Mouse (Mus musculus) stomach, embryonic 14.5 days (tissue): Measurements from ENCODE around the gene Casz1. TPM values are rescaled to one million over a fixed set of nuclear protein-coding genes. Genes with fewer than 3 reads are reported as not detected.
A peak's percentile ranks its signal among the peaks of the same experiment; 100 is the strongest.

Source experiments
- ATAC-seq: fragments of 200-750 bp; cut with Nextera tagmentation; 2 replicates; pipeline ENCODE4 v1.8.0; 2017; ENCODE audit warnings: low read depth, moderate TSS enrichment; ENCODE audit not compliant: insufficient number of reproducible peaks, insufficient read depth, low FRiP score
- H3K27ac ChIP-seq: fragments of 300-500 bp; sonication (generic); 2 replicates; pipeline ENCODE4 v1.5.1; 2014; ENCODE audit warnings: mild to moderate bottlenecking, low read length, moderate library complexity, mixed read lengths
- H3K27me3 ChIP-seq: fragments of 300-500 bp; sonication (generic); 2 replicates; pipeline ENCODE4 v1.6.1; 2014; ENCODE audit warnings: low read length, control low read depth, mixed read lengths; ENCODE audit not compliant: control insufficient read depth, insufficient read depth
- H3K36me3 ChIP-seq: fragments of 300-500 bp; sonication (generic); 2 replicates; pipeline ENCODE4 v1.6.1; 2014; ENCODE audit warnings: mild to moderate bottlenecking, control low read depth, low read length, moderate library complexity, mixed read lengths; ENCODE audit not compliant: control insufficient read depth, insufficient read depth
- H3K4me1 ChIP-seq: fragments of 300-500 bp; sonication (generic); 2 replicates; pipeline ENCODE4 v1.6.1; 2014; ENCODE audit warnings: low read length, control low read depth, mixed read lengths; ENCODE audit not compliant: control insufficient read depth, insufficient read depth
- H3K4me2 ChIP-seq: fragments of 300-500 bp; sonication (generic); replicated peaks from 2 replicates; pipeline ENCODE4 v1.6.1; 2014; ENCODE audit warnings: low read depth, low read length, control low read depth
- H3K4me3 ChIP-seq: fragments of 300-500 bp; sonication (generic); 2 replicates; pipeline ENCODE4 v1.5.1; 2014; ENCODE audit warnings: low read depth, low read length, control low read depth
- H3K9ac ChIP-seq: fragments of 300-500 bp; sonication (generic); replicated peaks from 2 replicates; pipeline ENCODE4 v1.6.1; 2014; ENCODE audit warnings: low read depth, mild to moderate bottlenecking, control low read depth, low read length, moderate library complexity, mixed read lengths
- H3K9me3 ChIP-seq: fragments of 300-500 bp; sonication (generic); 2 replicates; pipeline ENCODE4 v1.6.1; 2016; ENCODE audit warnings: low read depth, low read length, control low read depth; ENCODE audit not compliant: control insufficient read depth
- WGBS: fragments of 180-500 bp; shearing (Covaris S2); extraction: QIAGEN DNeasy Blood & Tissue Kit; methylation state at CpG from one replicate; pipeline ENCODE4 v1.1.7; 2014; 5-methylcytosine and 5-hydroxymethylcytosine counted together
- polyA plus RNA-seq: library from polyadenylated mRNA; unstranded; fragments of >200 nt; fragmentation: Nextera tagmentation; extraction: Ambion mirVana; gene quantifications from 2 replicates; pipeline ENCODE4 v1.2.1, GENCODE M21; 2014

Casz1 gene
- polyA plus RNA-seq, 1 experiment from 2014 or later: 10.3 TPM

DNA sequence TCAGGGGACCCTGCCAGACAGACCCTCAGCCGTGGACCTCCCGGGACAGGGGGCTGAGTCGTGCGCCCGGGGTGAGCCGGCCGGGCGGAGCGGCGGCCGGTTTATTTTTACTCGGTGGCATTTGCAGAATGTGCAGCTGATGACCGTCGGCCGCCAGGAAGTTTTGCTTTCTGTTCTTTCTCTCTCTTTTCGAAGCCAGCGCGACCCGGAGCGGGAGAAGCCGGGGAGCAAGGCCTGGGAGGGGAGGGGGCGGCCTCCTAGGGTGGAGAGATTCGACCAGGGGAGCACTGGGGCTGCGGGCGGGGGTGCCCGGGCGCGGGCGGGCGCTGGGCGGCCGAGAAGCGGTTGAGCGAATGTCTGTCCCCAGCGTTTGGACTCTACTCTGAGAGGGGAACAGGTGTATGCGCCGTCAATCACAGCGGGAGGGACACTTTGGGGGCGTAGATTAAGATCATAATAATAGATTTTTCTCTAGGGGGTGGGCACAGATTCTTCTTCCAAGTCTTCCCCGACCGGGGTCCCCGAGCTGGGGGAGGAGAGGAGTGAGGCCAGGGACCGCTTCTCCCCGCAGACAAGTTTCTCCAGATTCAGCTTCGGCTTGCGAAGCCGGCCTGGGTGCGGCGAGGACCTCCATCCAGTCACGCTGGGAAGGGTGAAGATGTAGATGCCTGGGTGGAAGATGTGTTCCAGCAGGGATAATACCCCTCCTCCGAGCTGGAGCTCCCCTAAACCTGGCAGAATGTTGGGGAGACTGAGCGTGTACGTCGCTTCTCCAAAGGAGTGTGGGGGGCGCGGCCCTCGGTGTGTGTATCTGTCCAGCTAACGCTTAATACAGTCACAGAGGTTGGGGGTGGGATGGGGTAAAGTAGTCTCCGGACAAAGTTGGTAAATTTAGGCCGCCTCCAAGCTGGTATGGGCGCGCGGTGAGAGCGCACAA lies 1.9 kb downstream of the Casz1 start:
- H3K4me3 ChIP-seq: peak overlapping the region; percentile 56
- H3K4me1 ChIP-seq: peaks cover 18% of the 10 kb centered on the region; the same call in 1 of the 2 replicates
- H3K36me3 ChIP-seq: no peaks in the 10 kb centered on the region
- peak overlapping the region; percentile 91 for H3K4me2 ChIP-seq
- no peak for ATAC-seq
- H3K9ac ChIP-seq: peak overlapping the region; percentile 52
- H3K27ac ChIP-seq: no peak overlapping the region
- under 1% methylated on average over 64 of the region's 64 CpGs for WGBS
- H3K9me3 ChIP-seq: no peaks in the 10 kb centered on the region
- peaks cover 14% of the 10 kb centered on the region; the same call in 1 of the 2 replicates for H3K27me3 ChIP-seq

DNA sequence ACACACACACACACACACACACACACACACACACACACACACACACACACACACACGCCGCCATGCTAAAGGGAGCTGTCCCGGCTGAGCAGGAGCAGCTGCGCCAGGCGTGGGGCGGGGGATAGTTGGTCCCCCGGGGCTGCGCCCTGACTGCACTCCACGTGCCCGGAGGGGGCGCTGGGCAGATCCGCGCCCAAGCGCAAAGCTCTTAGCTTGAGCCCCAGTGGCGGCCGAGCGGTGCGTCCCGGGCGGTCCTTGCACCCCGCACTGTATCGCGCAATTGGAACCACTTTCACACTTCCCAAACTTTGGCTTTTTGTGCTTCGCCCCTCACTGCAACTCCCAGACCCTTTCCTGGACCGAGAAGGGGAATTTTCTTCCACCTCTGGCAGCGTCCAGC lies 2.6 kb downstream of the Casz1 start:
- Histone ChIP-seq H3K27ac (no peak overlapping the region; the same call in 1 of the 2 replicates), H3K4me3 (peak overlapping the region; percentile 56), H3K9ac (no peak overlapping the region), H3K36me3 (no peaks in the 10 kb centered on the region), H3K27me3 (peaks cover 14% of the 10 kb centered on the region; the same call in 1 of the 2 replicates), H3K9me3 (no peaks in the 10 kb centered on the region), H3K4me1 (peaks cover 18% of the 10 kb centered on the region; the same call in 1 of the 2 replicates), H3K4me2 (peak overlapping the region; percentile 91)
- ATAC-seq: peak; percentile 26; the same call in 1 of the 2 replicates
- WGBS: 2% methylated on average over 26 of the region's 26 CpGs

DNA sequence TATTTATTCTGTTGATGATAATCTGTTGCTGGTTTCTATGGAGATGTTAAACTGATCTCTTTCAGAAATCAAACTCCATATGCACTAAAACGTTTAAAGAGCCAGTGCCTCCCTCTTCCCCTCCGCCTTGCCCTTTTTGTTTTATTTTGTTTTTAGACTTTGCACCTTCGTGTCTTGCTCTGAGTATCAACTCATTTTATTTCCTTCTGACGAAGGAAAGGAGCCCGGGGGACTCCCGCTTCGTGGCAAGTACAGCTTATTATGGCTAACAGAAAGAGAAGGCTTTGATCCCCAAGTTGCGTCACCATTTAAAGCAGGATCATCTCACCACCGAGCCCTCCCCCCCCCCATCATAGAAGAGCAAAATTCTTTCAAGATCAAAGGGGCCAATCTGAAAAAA lies 3.2 kb downstream of the Casz1 start:
- Histone ChIP-seq H3K36me3 (no peaks in the 10 kb centered on the region), H3K4me2 (peak overlapping the region; percentile 91), H3K4me1 (peaks cover 21% of the 10 kb centered on the region; the same call in 1 of the 2 replicates), H3K27me3 (peaks cover 14% of the 10 kb centered on the region; the same call in 1 of the 2 replicates), H3K9me3 (no peaks in the 10 kb centered on the region), H3K4me3 (peak overlapping the region; percentile 56), H3K9ac (no peak overlapping the region), H3K27ac (no peak overlapping the region)
- no peak for ATAC-seq
- 2% methylated on average over 9 of the region's 9 CpGs for WGBS

DNA sequence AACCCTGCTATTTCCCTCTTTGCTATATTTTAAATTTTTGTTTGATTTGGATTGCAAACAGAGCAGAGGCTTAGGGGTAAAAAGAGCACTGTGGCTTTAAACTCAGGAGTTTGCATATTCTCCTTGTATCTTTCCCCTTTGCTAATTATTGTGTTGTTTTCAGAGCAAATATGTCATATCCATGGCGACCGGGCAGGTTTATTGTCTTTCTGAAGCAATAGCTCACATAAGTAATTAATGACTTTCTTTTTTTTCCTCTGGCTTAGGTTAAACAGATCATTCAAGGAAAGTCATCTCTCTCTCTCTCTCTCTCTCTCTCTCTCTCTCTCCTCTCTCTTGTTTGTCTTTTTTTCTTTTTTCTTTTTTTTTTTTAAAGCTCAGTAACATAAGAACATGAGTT lies 4.6 kb downstream of the Casz1 start:
- Histone ChIP-seq H3K9me3 (no peaks in the 10 kb centered on the region), H3K36me3 (no peaks in the 10 kb centered on the region), H3K27ac (no peak overlapping the region), H3K4me2 (no peak overlapping the region), H3K27me3 (peaks cover 14% of the 10 kb centered on the region; the same call in 1 of the 2 replicates), H3K9ac (no peak overlapping the region), H3K4me1 (peaks cover 21% of the 10 kb centered on the region; the same call in 1 of the 2 replicates), H3K4me3 (no peak overlapping the region)
- no peak for ATAC-seq
- WGBS: 19% methylated on average over 2 of the region's 2 CpGs

DNA sequence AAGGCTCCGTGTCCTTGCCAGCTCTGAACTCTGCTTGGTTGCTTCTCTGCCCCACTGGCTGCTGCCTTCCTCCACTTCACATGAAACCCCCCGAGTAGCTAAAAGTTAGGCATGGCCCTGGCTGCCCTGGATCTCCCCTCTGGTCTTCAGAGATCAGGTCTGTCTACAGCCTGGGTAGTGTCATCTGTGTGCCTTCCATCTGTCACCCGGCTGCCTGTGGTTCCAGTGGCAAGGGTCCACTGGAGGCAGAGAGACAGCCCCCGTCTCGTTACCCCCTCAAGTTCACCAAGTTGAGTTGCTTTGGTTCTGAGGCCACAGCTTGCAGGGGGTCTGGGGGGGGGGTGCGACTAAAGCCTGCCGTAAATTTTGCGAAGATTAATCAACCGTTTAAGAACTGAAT lies 6.5 kb downstream of the Casz1 start:
- H3K4me2 ChIP-seq: no peak overlapping the region
- no peak overlapping the region for H3K27ac ChIP-seq
- peaks cover 18% of the 10 kb centered on the region; the same call in 1 of the 2 replicates for H3K4me1 ChIP-seq
- no peak for ATAC-seq
- 75% methylated on average over 9 of the region's 9 CpGs for WGBS
- 0 out of 2 replicates have a peak, but pooled peaks cover 4% of the 10 kb centered on the region for H3K27me3 ChIP-seq
- H3K36me3 ChIP-seq: no peaks in the 10 kb centered on the region
- no peaks in the 10 kb centered on the region for H3K9me3 ChIP-seq
- H3K9ac ChIP-seq: no peak overlapping the region
- H3K4me3 ChIP-seq: no peak overlapping the region

DNA sequence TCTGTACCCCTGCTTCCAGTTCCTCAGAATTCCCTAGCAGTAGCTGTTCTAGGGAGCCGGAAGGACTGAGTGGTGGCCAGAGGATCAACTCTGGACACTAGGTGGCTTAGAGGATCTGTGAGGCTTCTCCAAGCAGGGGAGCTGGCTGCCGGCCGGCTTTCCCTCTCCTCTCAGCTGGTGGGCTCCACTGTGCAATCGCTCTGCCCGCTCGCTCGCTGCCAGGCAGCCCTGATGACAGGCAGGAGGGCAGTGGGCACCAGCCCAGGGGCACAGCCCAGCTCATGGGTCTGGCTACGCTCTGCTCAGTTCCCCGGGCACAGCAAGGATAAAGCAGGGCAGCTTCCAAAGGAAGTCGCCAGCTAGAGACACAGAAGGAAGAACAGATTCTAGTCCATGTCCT lies 7.7 kb downstream of the Casz1 start:
- no peaks in the 10 kb centered on the region for H3K9me3 ChIP-seq
- peak; percentile 42; the same call in 1 of the 2 replicates for ATAC-seq
- H3K9ac ChIP-seq: no peak overlapping the region
- no peak overlapping the region for H3K27ac ChIP-seq
- H3K4me1 ChIP-seq: peaks cover 19% of the 10 kb centered on the region
- H3K36me3 ChIP-seq: no peaks in the 10 kb centered on the region
- no peak overlapping the region for H3K4me3 ChIP-seq
- H3K27me3 ChIP-seq: no peaks in the 10 kb centered on the region
- H3K4me2 ChIP-seq: 0 out of 2 replicates have a peak overlapping the region, but pooled peaks have one; percentile 15
- 24% methylated on average over 10 of the region's 10 CpGs for WGBS

DNA sequence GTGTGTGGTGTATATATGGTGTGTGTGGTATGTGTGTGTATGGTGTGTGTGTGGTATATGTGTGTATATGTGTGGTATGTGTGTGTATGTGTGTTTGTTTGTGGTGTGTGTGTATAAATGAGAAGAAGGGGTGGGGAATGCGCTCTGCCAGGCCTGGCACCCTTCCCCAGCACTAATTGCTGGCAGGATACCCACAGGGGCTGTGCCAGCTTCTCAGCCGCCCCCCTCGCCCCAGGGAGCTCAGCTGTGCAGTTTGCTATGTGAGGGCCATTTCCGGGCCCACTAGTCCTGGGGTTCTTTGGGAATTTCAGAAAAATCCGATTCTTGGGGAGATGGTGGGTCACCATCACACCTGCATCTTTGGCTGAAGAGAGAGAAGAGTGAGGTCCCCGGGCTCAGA lies 9.0 kb downstream of the Casz1 start:
- no peak for ATAC-seq
- Histone ChIP-seq H3K4me1 (peaks cover 18% of the 10 kb centered on the region), H3K4me2 (no peak overlapping the region), H3K9ac (no peak overlapping the region), H3K27ac (no peak overlapping the region), H3K9me3 (no peaks in the 10 kb centered on the region), H3K36me3 (no peaks in the 10 kb centered on the region), H3K4me3 (no peak overlapping the region), H3K27me3 (no peaks in the 10 kb centered on the region)
- WGBS: 85% methylated on average over 6 of the region's 6 CpGs

DNA sequence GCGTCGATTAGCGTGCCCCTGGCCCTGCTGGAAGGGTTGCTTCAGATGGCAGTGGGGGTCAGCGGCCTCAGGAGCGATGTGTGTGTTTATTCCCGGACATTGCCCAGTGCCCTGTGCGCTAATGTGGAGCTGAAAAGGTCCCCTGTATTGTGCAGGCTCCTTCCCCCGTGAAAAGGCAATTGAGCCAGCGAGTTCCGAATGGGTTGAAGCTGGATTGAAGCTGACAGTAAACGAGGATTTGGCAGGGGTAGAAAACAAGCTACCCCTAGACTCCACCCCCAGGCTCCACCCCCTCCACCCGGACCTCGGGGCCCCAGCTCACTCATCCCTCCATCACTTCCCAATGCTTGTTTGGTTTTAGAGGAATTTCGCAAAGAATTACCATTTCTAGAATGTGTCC lies 12.3 kb downstream of the Casz1 start:
- no peak overlapping the region for H3K4me2 ChIP-seq
- ATAC-seq: no peak
- whole genome bisulfite sequencing: 19% methylated on average over 14 of the region's 14 CpGs
- no peak overlapping the region for H3K4me3 ChIP-seq
- H3K27ac ChIP-seq: no peak overlapping the region
- H3K9ac ChIP-seq: no peak overlapping the region
- peaks cover 12% of the 10 kb centered on the region; the same call in 1 of the 2 replicates for H3K4me1 ChIP-seq
- H3K9me3 ChIP-seq: no peaks in the 10 kb centered on the region
- H3K27me3 ChIP-seq: no peaks in the 10 kb centered on the region
- H3K36me3 ChIP-seq: no peaks in the 10 kb centered on the region
